Mouse (Mus musculus) liver, embryonic 11.5 days (tissue): ENCODE measurements at regions not wholly inside any gene's neighbourhood (a gene's known extent, or its start where the extent isn't known, plus 50 kb on each side); places are given as distances from the start of the nearest gene placed in this dataset.

Experiments used
- ATAC-seq: fragments of 200-750 bp; cut with Nextera tagmentation; replicated peaks from 2 replicates; pipeline ENCODE4 v1.8.0; 2017; ENCODE audit warnings: moderate number of reproducible peaks, mild to moderate bottlenecking, moderate TSS enrichment, moderate library complexity; ENCODE audit not compliant: low FRiP score
- DNase-seq: peaks from one replicate; pipeline ENCODE4 v3.0.0-alpha.2; 2017; ENCODE audit warnings: low spot score
- H3K27ac ChIP-seq: fragments of 300-500 bp; sonication (generic); 2 replicates; pipeline ENCODE4 v1.5.1; 2014; ENCODE audit warnings: mild to moderate bottlenecking, low read depth, low read length, control low read depth
- H3K27me3 ChIP-seq: fragments of 300-500 bp; sonication (generic); replicated peaks from 2 replicates; pipeline ENCODE4 v1.6.1; 2014; ENCODE audit warnings: low read length, mixed read lengths; ENCODE audit not compliant: control insufficient read depth, insufficient read depth
- H3K36me3 ChIP-seq: fragments of 300-500 bp; sonication (generic); 2 replicates; pipeline ENCODE4 v1.6.1; 2014; ENCODE audit warnings: mild to moderate bottlenecking, low read length, moderate library complexity, mixed read lengths; ENCODE audit not compliant: control insufficient read depth, insufficient read depth
- H3K4me1 ChIP-seq: fragments of 300-500 bp; sonication (generic); replicated peaks from 2 replicates; pipeline ENCODE4 v1.6.1; 2014; ENCODE audit warnings: low read length, mixed read lengths; ENCODE audit not compliant: control insufficient read depth, insufficient read depth
- H3K4me2 ChIP-seq: fragments of 300-500 bp; sonication (generic); 2 replicates; pipeline ENCODE4 v1.6.1; 2014; ENCODE audit warnings: mild to moderate bottlenecking, control low read depth, moderate library complexity
- H3K4me3 ChIP-seq: fragments of 300-500 bp; sonication (generic); 2 replicates; pipeline ENCODE4 v1.5.1; 2014; ENCODE audit warnings: low read depth, low read length, control low read depth
- H3K9ac ChIP-seq: fragments of 300-500 bp; sonication (generic); 2 replicates; pipeline ENCODE4 v1.6.1; 2014; ENCODE audit warnings: low read depth, low read length, control low read depth
- H3K9me3 ChIP-seq: fragments of 300-500 bp; sonication (generic); 2 replicates; pipeline ENCODE4 v1.6.1; 2016; ENCODE audit warnings: low read length, inconsistent platforms, mixed read lengths; ENCODE audit not compliant: control insufficient read depth
- WGBS: fragments of 180-500 bp; shearing (Covaris S2); extraction: QIAGEN DNeasy Blood & Tissue Kit; methylation state at CpG from one replicate; pipeline ENCODE4 v1.1.7; 2014; 5-methylcytosine and 5-hydroxymethylcytosine counted together

DNA sequence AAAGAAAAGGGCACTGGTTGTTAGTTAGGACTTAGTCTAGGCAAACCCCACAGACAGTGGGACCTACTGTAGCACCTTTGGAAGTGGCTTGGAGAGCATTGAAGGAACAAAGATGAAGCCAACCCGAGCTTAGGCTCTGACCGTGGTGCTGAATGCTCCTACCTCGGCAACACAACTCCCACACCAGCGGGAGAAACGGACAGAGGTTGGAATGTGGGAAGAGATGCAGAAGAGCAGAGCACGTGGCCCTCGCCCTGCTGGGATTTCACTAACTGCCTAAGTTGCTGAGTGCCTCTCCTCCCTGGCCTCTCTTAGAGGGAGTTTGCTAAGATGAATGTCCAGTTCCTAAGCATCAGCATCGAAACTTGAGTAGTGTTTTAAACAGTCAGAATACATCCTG, 94.1 kb upstream of the Klf14 start:
- Histone ChIP-seq H3K4me2 (no peak overlapping the region), H3K27ac (no peak overlapping the region), H3K4me1 (no peaks in the 10 kb centered on the region), H3K27me3 (no peaks in the 10 kb centered on the region), H3K9ac (no peak overlapping the region), H3K36me3 (no peaks in the 10 kb centered on the region), H3K9me3 (no peaks in the 10 kb centered on the region), H3K4me3 (no peak overlapping the region)
- DNase-seq (no peak), ATAC-seq (no peak)
- 20% methylated on average over 8 of the region's 8 CpGs for WGBS

DNA sequence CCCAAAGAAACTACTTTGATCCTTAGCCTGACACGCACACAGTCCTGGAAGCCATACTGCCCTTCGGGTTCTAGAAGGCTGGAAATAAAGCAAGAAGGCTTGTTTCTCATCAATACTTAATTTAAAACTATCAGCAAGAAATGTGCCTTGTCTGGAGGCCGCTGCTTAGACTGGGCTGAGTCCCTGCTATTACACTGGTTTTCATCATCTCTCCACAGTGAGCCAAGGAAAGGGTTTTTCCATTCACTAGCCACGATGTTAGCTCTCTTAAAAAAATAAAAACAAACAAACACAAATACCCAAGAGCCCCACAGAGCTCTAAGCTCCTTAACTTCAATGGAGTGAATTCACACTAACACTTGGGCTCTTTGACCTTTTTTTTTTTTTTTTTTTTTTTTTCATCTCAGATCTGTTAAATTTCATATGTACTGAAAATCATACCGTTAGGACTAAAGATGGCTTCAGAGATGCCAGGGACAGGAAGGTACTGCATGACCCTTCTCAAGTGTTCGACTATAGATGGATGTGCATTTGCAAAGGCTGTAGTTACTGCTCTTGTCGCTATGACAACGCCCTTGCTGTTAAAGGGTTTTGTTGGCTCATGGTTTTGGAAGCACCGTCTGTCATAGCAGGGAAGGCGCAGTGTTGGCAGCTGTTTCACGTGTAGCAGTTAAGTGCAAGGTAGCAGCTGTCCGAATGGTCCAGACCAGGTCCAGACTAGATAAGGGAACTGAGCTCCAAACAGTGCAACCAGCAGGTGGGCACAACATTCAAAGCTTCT, 98.1 kb upstream of the Klf14 start:
- no peak overlapping the region for H3K4me2 ChIP-seq
- no peaks in the 10 kb centered on the region for H3K4me1 ChIP-seq
- no peaks in the 10 kb centered on the region for H3K9me3 ChIP-seq
- H3K27me3 ChIP-seq, result no peaks in the 10 kb centered on the region
- H3K9ac ChIP-seq, result no peak overlapping the region
- 80% methylated on average over 12 of the region's 12 CpGs for WGBS
- no peak overlapping the region for H3K4me3 ChIP-seq
- no peak for DNase-seq
- H3K36me3 ChIP-seq, result no peaks in the 10 kb centered on the region
- no peak overlapping the region for H3K27ac ChIP-seq
- ATAC-seq, result no peak

DNA sequence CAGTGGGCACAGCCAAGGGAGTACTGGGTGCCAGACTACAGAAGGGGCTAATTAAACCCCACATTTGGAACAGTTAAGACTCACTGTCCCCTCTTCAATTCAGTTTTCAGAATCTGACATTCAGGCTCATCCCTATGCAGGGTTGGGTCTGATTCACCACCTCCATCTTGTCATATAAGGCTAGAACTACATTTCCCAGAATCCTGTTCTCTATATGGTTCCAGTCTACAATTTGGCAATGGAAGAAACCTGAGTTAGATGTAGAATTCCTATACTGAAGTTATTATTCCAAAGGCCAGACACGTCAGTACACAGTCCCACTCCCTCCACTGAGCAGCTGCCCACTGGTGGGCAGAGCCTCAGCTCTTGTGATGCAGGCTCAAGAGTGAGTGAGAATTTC, 99.4 kb upstream of the Klf14 start:
- Histone ChIP-seq H3K9me3 (no peaks in the 10 kb centered on the region), H3K36me3 (no peaks in the 10 kb centered on the region), H3K4me1 (no peaks in the 10 kb centered on the region), H3K27me3 (no peaks in the 10 kb centered on the region), H3K27ac (no peak overlapping the region), H3K9ac (no peak overlapping the region), H3K4me2 (no peak overlapping the region), H3K4me3 (no peak overlapping the region)
- 78% methylated on average over 1 of the region's 1 CpGs for WGBS
- no peak for ATAC-seq
- DNase-seq, result no peak

DNA sequence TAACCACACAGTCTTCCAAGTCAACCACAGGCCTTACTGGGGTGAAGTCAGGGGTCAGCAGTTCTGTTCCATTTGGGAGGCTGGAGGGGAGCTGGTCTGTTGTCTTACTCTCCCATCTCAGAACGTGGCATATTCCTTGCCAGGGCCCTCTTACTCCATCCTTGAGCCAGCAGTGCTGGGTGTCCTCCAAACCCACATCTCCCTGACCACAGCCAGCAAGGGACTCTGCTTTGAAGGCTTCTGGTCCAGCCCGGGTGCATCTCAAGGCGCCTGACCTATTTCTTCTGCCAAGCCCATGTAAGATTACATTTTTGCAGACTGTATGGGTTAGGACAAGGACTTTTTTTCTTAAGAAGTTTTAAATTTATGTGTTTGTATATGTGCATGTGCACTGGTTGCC, 100.1 kb upstream of the Klf14 start:
- Histone ChIP-seq H3K36me3 (no peaks in the 10 kb centered on the region), H3K9ac (no peak overlapping the region), H3K4me3 (no peak overlapping the region), H3K27me3 (no peaks in the 10 kb centered on the region), H3K4me1 (no peaks in the 10 kb centered on the region), H3K4me2 (no peak overlapping the region), H3K27ac (no peak overlapping the region), H3K9me3 (no peaks in the 10 kb centered on the region)
- ATAC-seq, result no peak
- no peak for DNase-seq
- WGBS, result 77% methylated on average over 3 of the region's 3 CpGs

DNA sequence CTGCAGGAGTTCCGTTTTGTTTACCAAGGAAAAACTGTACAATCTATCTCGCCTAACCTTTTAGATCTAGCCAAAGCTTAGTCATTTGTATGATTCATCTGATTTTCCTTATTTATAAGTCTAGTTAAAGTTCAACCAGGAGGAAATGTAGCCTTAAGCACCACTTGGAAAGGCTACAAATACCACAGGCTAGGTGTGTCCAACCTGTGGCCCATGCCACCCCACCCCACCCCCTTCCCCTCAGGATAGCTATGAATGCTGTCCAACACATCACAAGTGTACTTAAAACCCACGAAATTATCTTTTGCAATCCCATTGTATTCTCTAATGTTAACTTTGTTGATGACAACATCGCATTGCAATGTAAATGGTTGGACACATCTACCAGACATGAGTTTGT, 102.9 kb upstream of the Klf14 start:
- Histone ChIP-seq H3K27me3 (no peaks in the 10 kb centered on the region), H3K9ac (no peak overlapping the region), H3K4me3 (no peak overlapping the region), H3K4me1 (no peaks in the 10 kb centered on the region), H3K4me2 (no peak overlapping the region), H3K27ac (no peak overlapping the region), H3K9me3 (no peaks in the 10 kb centered on the region), H3K36me3 (no peaks in the 10 kb centered on the region)
- DNase-seq (no peak), ATAC-seq (no peak)
- 90% methylated on average over 4 of the region's 4 CpGs for WGBS

DNA sequence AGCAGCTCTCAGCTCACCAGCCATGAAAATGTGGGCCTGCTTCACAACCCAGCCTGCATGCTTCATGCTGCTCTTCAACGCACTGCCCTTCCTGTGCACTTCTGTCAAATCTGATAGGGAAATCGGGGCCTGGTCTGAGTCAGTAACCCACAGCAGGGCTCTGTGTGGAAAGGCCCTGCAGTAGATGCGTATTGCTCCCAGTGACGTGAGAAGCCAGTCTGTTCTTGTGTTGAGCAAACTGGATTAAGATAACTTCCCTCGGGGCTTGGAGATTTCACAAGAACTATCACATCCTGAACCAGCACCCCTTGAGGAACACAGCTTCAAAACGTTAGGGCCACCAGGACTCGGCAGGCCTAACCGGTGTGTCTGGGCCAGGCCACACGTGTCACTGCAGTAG, 106.5 kb upstream of the Klf14 start:
- no peaks in the 10 kb centered on the region for H3K36me3 ChIP-seq
- H3K9me3 ChIP-seq, result no peaks in the 10 kb centered on the region
- H3K4me2 ChIP-seq, result no peak overlapping the region
- no peak overlapping the region for H3K27ac ChIP-seq
- ATAC-seq (no peak), DNase-seq (no peak)
- 64% methylated on average over 9 of the region's 9 CpGs for WGBS
- H3K27me3 ChIP-seq, result no peaks in the 10 kb centered on the region
- no peak overlapping the region for H3K4me3 ChIP-seq
- H3K4me1 ChIP-seq, result no peaks in the 10 kb centered on the region
- H3K9ac ChIP-seq, result no peak overlapping the region

DNA sequence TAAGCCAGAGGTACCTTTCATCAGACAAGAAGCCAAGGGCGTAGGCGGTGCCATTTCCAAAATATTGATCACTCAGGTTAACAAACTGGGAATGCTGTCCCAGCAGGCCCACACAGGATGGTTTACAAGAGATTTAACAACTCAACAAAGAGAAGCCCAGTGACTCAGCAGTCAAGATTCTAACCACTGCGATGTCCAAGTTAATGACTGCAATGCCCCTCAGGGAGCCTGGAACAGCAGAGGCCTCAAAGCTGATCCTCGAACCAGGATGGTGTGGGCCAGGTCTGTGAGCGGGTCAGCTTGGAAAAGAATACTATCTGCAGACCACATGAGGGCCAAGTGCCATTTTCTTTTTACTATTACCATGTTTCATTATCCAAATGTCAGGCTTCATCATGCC, 108.0 kb upstream of the Klf14 start:
- Histone ChIP-seq H3K4me1 (no peaks in the 10 kb centered on the region), H3K9ac (no peak overlapping the region), H3K4me2 (no peak overlapping the region), H3K27me3 (no peaks in the 10 kb centered on the region), H3K36me3 (no peaks in the 10 kb centered on the region), H3K27ac (no peak overlapping the region), H3K4me3 (no peak overlapping the region), H3K9me3 (no peaks in the 10 kb centered on the region)
- ATAC-seq (no peak), DNase-seq (no peak)
- 93% methylated on average over 5 of the region's 5 CpGs for WGBS

DNA sequence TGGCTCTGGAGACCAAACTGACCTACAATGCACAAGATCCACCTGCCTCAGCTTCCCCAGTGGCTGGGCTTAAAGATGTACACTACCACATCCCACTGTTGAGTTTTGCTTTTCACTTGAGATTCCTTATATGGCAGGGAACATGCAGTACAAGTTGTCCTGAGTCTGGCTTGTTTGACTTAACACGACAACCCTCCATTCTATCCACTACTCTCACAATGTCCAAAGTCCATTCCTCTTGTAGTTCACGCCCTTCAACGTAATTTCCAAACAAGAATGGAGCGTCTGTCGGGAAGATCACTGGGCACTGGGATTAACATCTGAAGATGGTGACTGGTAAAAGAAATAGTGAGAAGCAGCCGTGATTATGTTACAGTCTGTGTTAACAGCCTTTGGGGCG, 108.6 kb upstream of the Klf14 start:
- Histone ChIP-seq H3K9ac (no peak overlapping the region), H3K27ac (no peak overlapping the region), H3K36me3 (no peaks in the 10 kb centered on the region), H3K4me2 (no peak overlapping the region), H3K4me3 (no peak overlapping the region), H3K9me3 (no peaks in the 10 kb centered on the region), H3K4me1 (no peaks in the 10 kb centered on the region), H3K27me3 (no peaks in the 10 kb centered on the region)
- WGBS, result 86% methylated on average over 7 of the region's 7 CpGs
- ATAC-seq, result no peak
- no peak for DNase-seq

DNA sequence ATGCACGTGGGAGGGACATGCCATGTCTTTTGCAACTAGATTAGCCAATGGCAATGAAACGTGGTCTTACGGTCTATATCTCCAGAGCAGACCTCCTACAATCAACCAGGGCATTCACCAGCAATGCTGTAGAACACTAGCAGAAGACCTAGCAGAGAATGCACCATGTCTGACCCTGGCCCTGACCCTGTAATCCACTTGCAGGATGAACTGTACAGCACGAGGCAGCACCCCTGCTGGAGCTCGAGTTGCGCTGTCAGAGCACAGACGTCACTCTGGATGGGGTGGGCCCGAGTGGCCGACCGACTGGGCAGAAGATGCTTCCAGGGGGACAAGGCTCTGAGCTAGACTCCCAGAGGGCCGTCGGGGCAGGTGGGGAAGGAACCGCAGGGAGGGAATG, 110.4 kb upstream of the Klf14 start:
- H3K4me1 ChIP-seq, result no peaks in the 10 kb centered on the region
- no peaks in the 10 kb centered on the region for H3K9me3 ChIP-seq
- ATAC-seq (no peak), DNase-seq (no peak)
- H3K9ac ChIP-seq, result no peak overlapping the region
- H3K4me3 ChIP-seq, result no peak overlapping the region
- 78% methylated on average over 13 of the region's 13 CpGs for WGBS
- no peaks in the 10 kb centered on the region for H3K36me3 ChIP-seq
- no peaks in the 10 kb centered on the region for H3K27me3 ChIP-seq
- H3K4me2 ChIP-seq, result no peak overlapping the region
- H3K27ac ChIP-seq, result no peak overlapping the region
